Comparison of ENCODE assay signal across 8 mouse cellular contexts in the genomic region with DNA sequence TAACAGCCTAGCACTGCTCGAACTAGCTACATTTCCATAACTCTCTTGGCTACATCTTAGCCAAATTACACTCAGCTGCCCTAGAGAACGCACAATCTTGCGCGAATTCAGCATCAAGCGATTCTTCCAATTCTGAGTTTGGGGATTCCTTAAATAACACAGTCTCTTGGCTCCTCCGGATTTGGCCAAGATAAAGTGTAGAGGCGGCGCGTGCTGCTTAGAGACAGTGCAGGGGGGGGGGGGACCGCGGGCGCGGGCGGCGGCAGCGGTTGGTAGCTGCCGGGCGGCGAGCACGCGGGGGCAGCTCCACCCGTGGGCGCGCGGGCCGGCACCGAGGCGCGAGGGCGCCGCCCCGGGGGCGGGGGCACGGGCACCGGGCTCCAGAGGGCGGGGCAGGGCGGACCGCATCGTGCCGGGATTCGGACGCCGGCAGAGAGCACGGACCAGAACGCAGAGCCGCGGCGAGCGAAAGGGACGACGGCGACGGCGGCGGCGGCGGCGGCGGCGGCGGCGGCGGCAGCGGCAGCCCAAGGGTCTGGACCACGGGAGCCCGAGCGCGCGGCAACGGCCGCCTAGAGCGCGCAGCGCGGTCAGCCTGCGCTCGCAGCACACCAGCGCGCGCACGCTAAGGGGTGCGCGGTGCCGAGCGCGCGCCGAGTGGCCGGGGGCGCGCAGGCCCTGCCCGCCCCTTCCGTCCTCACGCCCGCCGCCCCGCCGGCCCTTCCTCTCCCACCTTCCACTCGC. TPM values are rescaled to one million over a fixed set of nuclear protein-coding genes. Genes with fewer than 3 reads are reported as not detected.
DNase-seq lines count a peak whose midpoint lies in the region; ATAC-seq and TF ChIP-seq lines count a peak whose summit lies in the region.

A gene (plus strand): TSS at position 456 of the 744 bp plus-strand sequence.

- no peaks in the 10 kb centered on the region for H3K9me3 ChIP-seq in CH12.LX (replicated peaks; ENCODE audit: low read length)
- H3K9me3 ChIP-seq in forebrain, embryonic 12.5 days: no peaks in the 10 kb centered on the region
- H3K9me3 ChIP-seq in heart, embryonic 16.5 days (replicated peaks; ENCODE audit: control insufficient read depth, low read length): no peaks in the 10 kb centered on the region
- H3K9me3 ChIP-seq in liver, embryonic 16.5 days (replicated peaks; ENCODE audit: control insufficient read depth, low read length): no peaks in the 10 kb centered on the region
- H3K9me3 ChIP-seq in neural tube, embryonic 13.5 days: no peaks in the 10 kb centered on the region

- no peaks in the 10 kb centered on the region for H3K27me3 ChIP-seq in CH12.LX (replicated peaks)
- no peaks in the 10 kb centered on the region for H3K27me3 ChIP-seq in forebrain, embryonic 12.5 days
- H3K27me3 ChIP-seq in heart, embryonic 16.5 days (ENCODE audit: control insufficient read depth, insufficient read depth, low read length): no peaks in the 10 kb centered on the region
- no peaks in the 10 kb centered on the region for H3K27me3 ChIP-seq in liver, embryonic 16.5 days (ENCODE audit: control insufficient read depth, insufficient read depth, low read depth, low read length)
- no peaks in the 10 kb centered on the region for H3K27me3 ChIP-seq in neural tube, embryonic 13.5 days

- TF ChIP-seq RAD21 in CH12.LX (IDR thresholded peaks at IDR 0.05; ENCODE audit: low read depth, low read length): no peak

- peak within 1 kb of the TSS; percentile 80 to 99 (median 97) for H3K4me3 ChIP-seq in CH12.LX (replicated peaks in 1 of 3; ENCODE audit: low read depth in 2 of 3, low read length in 2 of 3, poor library complexity in 1 of 3)
- H3K4me3 ChIP-seq in forebrain, embryonic 12.5 days (replicated peaks): peak within 1 kb of the TSS; percentile 87
- peak within 1 kb of the TSS; percentile 84 for H3K4me3 ChIP-seq in heart, embryonic 16.5 days (ENCODE audit: low read length)
- peak within 1 kb of the TSS; percentile 99 for H3K4me3 ChIP-seq in liver, embryonic 16.5 days (ENCODE audit: low read depth, low read length)
- peak within 1 kb of the TSS; percentile 93 for H3K4me3 ChIP-seq in neural tube, embryonic 13.5 days

- no peak for TF ChIP-seq POLR2A in CH12.LX (IDR thresholded peaks at IDR 0.05; ENCODE audit: low read depth, low read length)

- H3K4me2 ChIP-seq in CH12.LX (ENCODE audit: insufficient read depth, low read depth, poor library complexity, severe bottlenecking): peak within 1 kb of the TSS; percentile 90
- peak within 1 kb of the TSS; percentile 64 for H3K4me2 ChIP-seq in forebrain, embryonic 12.5 days
- peak within 1 kb of the TSS; percentile 79 for H3K4me2 ChIP-seq in heart, embryonic 16.5 days (ENCODE audit: low read depth, low read length)
- peak within 1 kb of the TSS; percentile 65 for H3K4me2 ChIP-seq in liver, embryonic 16.5 days (ENCODE audit: low read depth, low read length)
- H3K4me2 ChIP-seq in neural tube, embryonic 13.5 days: peak within 1 kb of the TSS; percentile 74

- TF ChIP-seq CTCF in CH12.LX (conservative IDR thresholded peaks at IDR 0.05 in 1 of 2, IDR thresholded peaks at IDR 0.05 in 1 of 2; ENCODE audit: low read depth in 2 of 2, low read length in 2 of 2): no peak

- peaks cover 40% of the 10 kb centered on the region for H3K79me2 ChIP-seq in CH12.LX (replicated peaks; ENCODE audit: control insufficient read depth, extremely low read depth, insufficient read depth, poor library complexity, severe bottlenecking)

- peaks cover 0 to 5% of the 10 kb centered on the region in 2 experiments for H3K36me3 ChIP-seq in CH12.LX (replicated peaks in 1 of 2; ENCODE audit: control insufficient read depth in 1 of 2, insufficient read depth in 1 of 2, low read length in 1 of 2)
- no peaks in the 10 kb centered on the region for H3K36me3 ChIP-seq in forebrain, embryonic 12.5 days (replicated peaks)
- no peaks in the 10 kb centered on the region for H3K36me3 ChIP-seq in heart, embryonic 16.5 days (ENCODE audit: control insufficient read depth, insufficient read depth)
- no peaks in the 10 kb centered on the region for H3K36me3 ChIP-seq in liver, embryonic 16.5 days (ENCODE audit: control insufficient read depth, insufficient read depth)
- H3K36me3 ChIP-seq in neural tube, embryonic 13.5 days: no peaks in the 10 kb centered on the region

- in situ Hi-C loops in CH12.LX (cut with MboI; ENCODE audit: low pct_ligation_motif_present, low pct_unique_long_range_greater_than_20kb, low sequenced_read_pairs): loop anchor here (25.0 kb wide), 1 partner anchor 148 kb away; no protein-coding TSS in a partner anchor

- peak; percentile 90 for ATAC-seq in forebrain, embryonic 12.5 days (ENCODE audit: low FRiP score)
- peak; percentile 91 for ATAC-seq in heart, embryonic 16.5 days (replicated peaks; ENCODE audit: extremely low read depth, insufficient read depth, low FRiP score)
- peak; percentile 91 for ATAC-seq in liver, embryonic 16.5 days (ENCODE audit: low read depth)
- peak; percentile 94 for ATAC-seq in neural tube, embryonic 13.5 days (ENCODE audit: low read depth)

- dilution Hi-C loops in CH12.LX (cut with MboI; ENCODE audit: extremely low pct_ligation_motif_present, extremely low pct_unique_long_range_greater_than_20kb, low sequenced_read_pairs): no loop called here

- WGBS in forebrain, embryonic 12.5 days: under 1% methylated on average over 56 of the region's 99 CpGs
- 1% methylated on average over 51 of the region's 99 CpGs for WGBS in heart, embryonic 16.5 days
- WGBS in liver, embryonic 16.5 days (ENCODE audit: insufficient replicate concordance): under 1% methylated on average over 81 of the region's 99 CpGs
- WGBS in neural tube, embryonic 13.5 days: under 1% methylated on average over 49 of the region's 99 CpGs

- H3K4me1 ChIP-seq in CH12.LX (ENCODE audit: control insufficient read depth in 1 of 2, insufficient read depth in 2 of 2): peaks cover 3 to 19% of the 10 kb centered on the region in 2 experiments
- H3K4me1 ChIP-seq in forebrain, embryonic 12.5 days: peaks cover 8% of the 10 kb centered on the region
- H3K4me1 ChIP-seq in heart, embryonic 16.5 days (ENCODE audit: control insufficient read depth, insufficient read depth, low read length): peaks cover 3% of the 10 kb centered on the region; the same call in 1 of the 2 replicates
- peaks cover 14% of the 10 kb centered on the region for H3K4me1 ChIP-seq in liver, embryonic 16.5 days (ENCODE audit: control insufficient read depth, low read depth, low read length)
- H3K4me1 ChIP-seq in neural tube, embryonic 13.5 days (replicated peaks): peaks cover 16% of the 10 kb centered on the region

- DNase-seq in CH12.LX (ENCODE audit: extremely low read depth): peak; percentile 53
- DNase-seq in c-Kit-negative CD71-positive TER-119-positive erythroid progenitor cells, embryonic 14.5 days (ENCODE audit: low read depth, low spot score): peak; percentile 78
- peak; percentile 75 to 89 for DNase-seq in kidney, postnatal 36 days
- peak; percentile 86 for DNase-seq in telencephalon, adult 2 months (ENCODE audit: low read depth, low spot score)

- H3K27ac ChIP-seq in CH12.LX (ENCODE audit: insufficient read depth, low read depth): peak within 1 kb of the TSS; percentile 50
- peak within 1 kb of the TSS; percentile 90 for H3K27ac ChIP-seq in forebrain, embryonic 12.5 days
- H3K27ac ChIP-seq in heart, embryonic 16.5 days (ENCODE audit: low read length): peak within 1 kb of the TSS; percentile 95
- peak within 1 kb of the TSS; percentile 95 for H3K27ac ChIP-seq in liver, embryonic 16.5 days (ENCODE audit: low read length)
- peak within 1 kb of the TSS; percentile 97 for H3K27ac ChIP-seq in neural tube, embryonic 13.5 days (replicated peaks)

- no peak for TF ChIP-seq EP300 in CH12.LX (IDR thresholded peaks at IDR 0.05; ENCODE audit: low read length)

- H3K9ac ChIP-seq in CH12.LX (ENCODE audit: insufficient read depth, low read depth): peak within 1 kb of the TSS; percentile 88
- peak within 1 kb of the TSS; percentile 93 for H3K9ac ChIP-seq in forebrain, embryonic 12.5 days
- H3K9ac ChIP-seq in heart, embryonic 16.5 days (ENCODE audit: low read length): peak within 1 kb of the TSS; percentile 93
- H3K9ac ChIP-seq in liver, embryonic 16.5 days (ENCODE audit: low read depth, low read length): peak within 1 kb of the TSS; percentile 98
- peak within 1 kb of the TSS; percentile 97 for H3K9ac ChIP-seq in neural tube, embryonic 13.5 days

TF ChIP-seq in CH12.LX, 34 proteins besides CTCF, POLR2A, EP300 and RAD21 (continues in another document):
- TF ChIP-seq HCFC1 (IDR thresholded peaks at IDR 0.05; ENCODE audit: low read depth, low read length): no peak
- peak; percentile 51; the same call in 1 of the 2 replicates for TF ChIP-seq TCF12 (IDR thresholded peaks at IDR 0.05; ENCODE audit: low read depth, low read length)
- no peak for TF ChIP-seq MYC (IDR thresholded peaks at IDR 0.05; ENCODE audit: low read depth, low read length)
- TF ChIP-seq JUND (conservative IDR thresholded peaks at IDR 0.05; ENCODE audit: low read depth, low read length): no peak
- no peak for TF ChIP-seq USF1 (IDR thresholded peaks at IDR 0.05; ENCODE audit: low read depth, low read length)
- peak; percentile 73 for TF ChIP-seq NRF1 (IDR thresholded peaks at IDR 0.05; ENCODE audit: low read depth, low read length)
- no peak for TF ChIP-seq MAX (IDR thresholded peaks at IDR 0.05; ENCODE audit: low read length)
- no peak for TF ChIP-seq JUN (IDR thresholded peaks at IDR 0.05; ENCODE audit: insufficient read depth, low read depth, low read length)
- TF ChIP-seq ZC3H11A (IDR thresholded peaks at IDR 0.05; ENCODE audit: low read depth, low read length): no peak
- TF ChIP-seq ELF1 (IDR thresholded peaks at IDR 0.05; ENCODE audit: low read depth, low read length): peak; percentile 36; the same call in 1 of the 2 replicates
- TF ChIP-seq IRF4 (IDR thresholded peaks at IDR 0.05; ENCODE audit: low read depth, low read length): no peak
- TF ChIP-seq SMC3 (IDR thresholded peaks at IDR 0.05; ENCODE audit: low read depth, low read length): no peak
- TF ChIP-seq ZNF384 (IDR thresholded peaks at IDR 0.05; ENCODE audit: low read depth, low read length): no peak
- TF ChIP-seq UBTF (IDR thresholded peaks at IDR 0.05; ENCODE audit: low read depth, low read length): no peak
- TF ChIP-seq MEF2A (IDR thresholded peaks at IDR 0.05; ENCODE audit: borderline replicate concordance, low read depth, low read length): peak; percentile 9; the same call in 1 of the 2 replicates
- no peak for TF ChIP-seq CHD2 (IDR thresholded peaks at IDR 0.05; ENCODE audit: low read length)
- no peak for TF ChIP-seq ETS1 (conservative IDR thresholded peaks at IDR 0.05; ENCODE audit: low read depth, low read length)

RNA-seq across cellular contexts. Expression of the gene that starts here (rescaled TPM):
- total RNA-seq in CH12.LX (2012; rRNA removed): 28.7 and 33.8 TPM in 2 replicates
- 68.7 and 69.5 TPM in 2 replicates for total RNA-seq in CH12.LX (2014; rRNA removed)
- polyA plus RNA-seq in CH12.LX (2012; ENCODE audit: insufficient read length, low read depth): 24.2 and 25.8 TPM in 2 replicates
- polyA plus RNA-seq in forebrain, embryonic 12.5 days (2016; fragmentation: Nextera tagmentation; extraction: Ambion mirVana): 18.7 and 19.9 TPM in 2 replicates
- polyA plus RNA-seq in heart, embryonic 16.5 days (2015; fragmentation: Nextera tagmentation; extraction: Ambion mirVana): 6.6 and 8.0 TPM in 2 replicates
- polyA plus RNA-seq in liver, embryonic 16.5 days (2015; fragmentation: Nextera tagmentation; extraction: Ambion mirVana): 4.6 and 4.8 TPM in 2 replicates
- 15.1 and 17.0 TPM in 2 replicates for polyA plus RNA-seq in neural tube, embryonic 13.5 days (2015; fragmentation: Nextera tagmentation; extraction: Ambion mirVana)

Comparison
In these comparisons a context has a peak if more than half of its experiments do, and no peak if none do; other contexts are left out.
1. Peak in every context shown above with its lines: DNase-seq, ATAC-seq, H3K4me3 ChIP-seq and H3K27ac ChIP-seq.